Mouse (Mus musculus): ENCODE data around the gene Tbc1d17. TPM values are rescaled to one million over a fixed set of nuclear protein-coding genes. Genes with fewer than 3 reads are reported as not detected.

The Tbc1d17 gene
- total RNA-seq, 2 experiments from 2014 or later = 54.1 to 73.4 TPM

DNA sequence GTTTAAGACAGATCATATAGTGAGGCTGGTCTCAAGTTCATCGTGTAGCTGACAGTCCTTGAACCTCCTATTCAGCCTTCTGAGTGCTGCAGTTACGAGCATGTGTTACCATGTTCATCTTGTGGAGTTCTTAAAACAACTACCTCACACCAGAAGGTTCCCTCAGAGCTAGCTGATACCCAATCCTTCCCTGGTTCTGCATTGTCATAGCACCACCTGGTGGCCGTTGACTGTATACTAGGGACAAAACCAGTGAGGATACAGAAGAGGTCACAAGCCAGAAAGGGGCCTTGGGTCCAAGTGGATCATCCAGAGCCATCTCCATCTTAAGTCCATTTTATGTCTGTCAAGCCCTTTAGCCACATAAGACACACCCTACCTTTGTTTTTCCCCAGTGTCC lies 24.0 kb downstream of the Tbc1d17 start:
- peak; percentile 83 to 88 for DNase-seq

GRCm38 (mm10) chr7:44823409-44823808 lies 25.5 kb downstream of the Tbc1d17 start:
- DNase-seq = no peak

GRCm38 (mm10) chr7:44821666-44822448 lies 27.0 kb downstream of the Tbc1d17 start:
- no peak for DNase-seq

DNA sequence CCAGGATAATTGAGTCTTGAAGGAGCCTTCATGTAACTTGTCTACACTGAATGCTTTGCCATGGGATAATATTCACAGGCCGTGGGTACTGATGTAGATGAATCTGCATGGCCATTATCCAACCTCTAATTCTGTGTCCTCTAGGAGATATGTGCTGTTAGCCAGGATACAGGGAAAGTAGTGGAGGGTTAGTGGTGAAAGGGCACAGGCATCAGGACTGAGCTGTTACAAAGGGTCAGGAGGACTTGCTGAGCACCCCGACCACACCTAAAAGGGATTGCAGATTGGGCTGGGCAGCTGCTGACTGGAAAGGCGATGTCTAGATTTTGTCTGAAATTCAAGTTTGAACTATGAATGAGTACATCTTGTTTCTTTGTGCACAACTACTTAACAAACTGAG lies 28.4 kb downstream of the Tbc1d17 start:
- no peak for DNase-seq

DNA sequence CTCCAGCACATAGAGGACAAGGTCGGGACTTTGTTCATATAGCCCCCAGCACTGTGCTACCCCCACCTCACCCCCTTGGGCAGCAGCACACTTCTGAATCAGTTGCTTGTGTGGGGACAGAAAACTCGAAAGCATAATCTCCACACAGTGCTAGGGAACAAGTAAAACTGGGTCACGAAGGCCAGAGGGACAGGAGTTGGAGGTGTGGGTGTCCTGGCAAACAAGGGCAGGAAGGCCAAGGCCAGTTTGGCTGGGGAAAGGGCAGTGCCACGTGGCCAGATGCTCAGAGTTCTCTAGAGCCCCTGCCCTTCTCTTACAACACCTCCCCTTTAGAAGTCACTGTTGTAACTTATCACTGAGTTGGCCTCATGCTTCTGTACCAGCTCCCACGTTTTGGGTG lies 29.0 kb downstream of the Tbc1d17 start:
- DNase-seq = peak; percentile 51 to 55

DNA sequence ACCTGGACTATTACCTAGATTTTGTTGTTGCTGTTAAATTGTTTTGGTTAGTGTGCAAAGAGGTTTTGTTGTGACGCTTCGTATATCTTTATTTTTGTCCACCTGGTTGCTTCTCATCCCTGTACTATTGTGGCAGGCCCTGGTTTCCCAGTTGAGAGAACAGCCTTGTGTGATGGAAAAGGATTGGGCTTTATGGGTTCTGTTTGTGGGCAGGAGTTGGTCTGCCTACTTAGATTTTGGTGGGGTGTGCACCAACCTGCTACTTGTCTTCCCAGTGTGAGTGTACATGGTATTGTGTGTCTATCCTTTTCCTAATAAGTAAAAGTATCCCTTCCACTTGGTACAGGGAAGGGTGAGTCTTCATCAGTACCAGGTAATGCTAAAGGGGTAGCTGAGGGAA lies 29.5 kb downstream of the Tbc1d17 start:
- no peak for DNase-seq

GRCm38 (mm10) chr7:44818751-44819235 lies 30.1 kb downstream of the Tbc1d17 start:
- peak; percentile 74 to 79 for DNase-seq

DNA sequence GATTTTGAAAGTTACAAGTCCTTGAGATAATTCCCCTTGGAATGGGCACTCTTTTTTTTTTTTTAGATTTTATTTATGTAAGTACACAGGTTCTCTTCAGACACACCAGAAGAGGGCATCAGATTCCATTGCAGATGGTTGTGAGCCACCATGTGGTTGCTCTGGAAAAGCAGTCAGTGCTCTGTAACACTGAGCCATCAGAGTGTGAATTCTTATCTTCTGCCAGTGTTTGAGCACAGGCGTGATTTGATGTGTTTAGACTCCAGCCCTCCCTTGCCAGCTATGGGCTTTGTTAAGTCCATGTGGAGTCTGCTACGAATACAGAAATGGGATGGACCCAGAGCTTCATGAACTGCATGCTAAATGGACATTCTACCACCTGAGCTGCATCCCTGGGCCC lies 30.7 kb downstream of the Tbc1d17 start:
- no peak for DNase-seq

GRCm38 (mm10) chr7:44817441-44817840 lies 31.4 kb downstream of the Tbc1d17 start:
- no peak for DNase-seq

DNA sequence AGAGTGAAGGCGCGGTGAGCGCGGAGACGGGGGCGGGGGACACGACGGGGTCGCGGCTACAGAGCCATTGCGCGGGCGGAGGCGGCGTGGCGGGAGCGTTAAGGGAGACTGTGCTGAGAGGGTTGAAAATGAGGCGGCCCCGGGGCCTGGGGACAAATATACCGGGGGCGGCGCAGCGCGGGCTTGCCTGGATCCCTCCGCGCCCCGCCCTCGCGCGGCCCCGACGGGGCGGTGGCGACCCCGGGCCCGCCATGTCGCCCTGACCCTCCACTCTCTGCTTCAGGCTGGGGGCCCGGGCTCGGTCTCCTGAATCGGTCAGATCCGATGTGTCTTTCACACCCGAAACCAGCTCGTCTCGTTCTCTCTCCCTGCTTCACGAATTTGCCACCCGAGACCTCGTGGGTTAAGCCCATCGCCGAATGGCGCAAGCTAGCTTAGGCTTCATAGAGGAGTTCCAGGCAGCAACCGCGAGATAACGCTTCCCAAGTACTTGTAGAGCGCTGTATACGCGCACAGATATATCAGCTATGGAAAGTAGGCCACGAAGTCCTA lies 32.3 kb downstream of the Tbc1d17 start, which contains the start of gene Atf5:
TSS of gene Atf5 (minus strand) at position 189 of the 552 bp plus-strand sequence.
- peak; percentile 70 to 79 for DNase-seq

GRCm38 (mm10) chr7:44815721-44816469 lies 33.0 kb downstream of the Tbc1d17 start, which contains the start of the genes Nup62 and Il4i1:
Nup62 (plus strand) TSS chr7:44816088.
Il4i1 (plus strand) TSS chr7:44816387.
- peak; percentile 98 to 100 for DNase-seq

GRCm38 (mm10) chr7:44814952-44815553 lies 33.8 kb downstream of the Tbc1d17 start:
- DNase-seq = no peak

- no peak for DNase-seq
Observed at GRCm38 (mm10) chr7:44814423-44814822, 34.5 kb downstream of the Tbc1d17 start.

GRCm38 (mm10) chr7:44813985-44814384 lies 34.9 kb downstream of the Tbc1d17 start:
- DNase-seq = no peak

GRCm38 (mm10) chr7:44812651-44813325 lies 36.1 kb downstream of the Tbc1d17 start:
- no peak for DNase-seq

DNA sequence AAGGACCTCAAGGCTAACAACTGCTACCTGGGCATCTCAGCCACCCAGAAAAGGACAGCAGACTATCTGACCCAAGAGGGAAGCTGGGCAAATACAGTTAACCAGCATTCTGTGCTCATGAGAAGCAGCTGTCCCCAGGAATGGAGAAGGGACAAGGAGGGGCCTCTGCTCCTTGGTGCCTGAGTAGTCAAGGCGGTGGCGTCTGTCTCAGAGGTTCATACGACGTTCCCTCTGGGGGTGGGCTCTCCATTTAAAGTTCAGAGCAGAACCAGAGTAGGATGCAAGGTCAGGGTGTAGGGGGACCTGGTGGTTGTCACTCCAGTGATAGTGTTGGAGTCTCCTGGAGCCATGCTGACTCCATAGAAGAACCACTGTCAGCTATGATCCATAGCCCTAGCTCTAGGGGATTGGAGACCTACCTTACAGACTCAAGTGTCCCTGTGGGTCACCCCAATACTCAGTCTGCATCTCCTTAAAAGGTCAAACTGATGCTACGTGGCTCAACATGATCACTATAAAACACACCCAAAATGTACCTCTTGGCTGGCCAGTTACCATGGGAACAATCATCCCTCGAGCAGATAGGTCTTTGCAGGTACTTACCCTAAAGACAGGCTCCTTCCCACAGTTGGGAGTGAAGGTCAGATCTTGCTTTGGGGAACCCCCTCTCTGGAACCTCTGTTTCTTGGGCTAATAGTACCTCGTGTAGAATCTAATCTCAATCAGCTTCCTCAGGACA lies 37.9 kb downstream of the Tbc1d17 start:
- no peak for DNase-seq

DNA sequence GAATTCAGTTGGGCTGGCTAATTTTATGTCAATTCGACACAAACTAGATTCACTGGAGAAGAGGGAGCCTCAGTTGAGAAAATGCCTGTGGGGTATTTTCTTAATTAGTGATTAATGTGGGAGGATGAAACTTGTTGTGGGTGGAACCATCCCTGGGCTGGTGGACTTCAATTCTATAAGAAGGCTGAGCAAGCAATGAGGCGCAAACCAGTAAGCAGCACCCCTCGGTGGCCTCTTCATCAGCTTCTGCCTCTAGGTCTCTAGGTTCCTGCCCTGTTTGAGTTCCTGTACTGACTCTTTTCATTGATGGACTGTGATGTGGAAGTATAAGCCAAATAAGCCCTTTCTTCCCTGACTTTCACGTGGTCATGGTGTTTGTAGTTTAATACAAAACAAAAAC lies 38.5 kb downstream of the Tbc1d17 start:
- DNase-seq = no peak

- DNase-seq = no peak
Observed at GRCm38 (mm10) chr7:44809466-44809865, 39.4 kb downstream of the Tbc1d17 start.

- DNase-seq = no peak
Observed at GRCm38 (mm10) chr7:44808927-44809326, 40.0 kb downstream of the Tbc1d17 start.

DNA sequence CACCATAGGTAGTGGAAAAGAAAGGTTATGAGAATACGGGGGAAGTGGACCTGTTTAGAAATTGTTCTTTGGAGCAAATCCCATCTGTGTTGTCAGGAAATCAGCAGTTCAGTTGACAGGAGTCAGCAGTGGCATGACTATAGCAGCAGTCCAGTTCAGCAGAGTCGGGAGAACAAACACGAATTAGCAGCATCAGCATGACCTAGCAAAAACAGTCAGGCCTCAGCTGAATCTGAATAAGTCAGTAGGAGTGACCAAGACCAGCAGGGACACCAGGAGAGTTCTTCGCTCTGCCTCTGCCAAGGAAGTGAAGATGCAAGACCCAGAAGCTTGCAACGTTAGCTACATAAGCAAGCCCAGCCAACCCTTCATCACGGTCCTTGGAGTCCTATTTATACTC lies 56.1 kb downstream of the Tbc1d17 start:
- DNase-seq = no peak

DNA sequence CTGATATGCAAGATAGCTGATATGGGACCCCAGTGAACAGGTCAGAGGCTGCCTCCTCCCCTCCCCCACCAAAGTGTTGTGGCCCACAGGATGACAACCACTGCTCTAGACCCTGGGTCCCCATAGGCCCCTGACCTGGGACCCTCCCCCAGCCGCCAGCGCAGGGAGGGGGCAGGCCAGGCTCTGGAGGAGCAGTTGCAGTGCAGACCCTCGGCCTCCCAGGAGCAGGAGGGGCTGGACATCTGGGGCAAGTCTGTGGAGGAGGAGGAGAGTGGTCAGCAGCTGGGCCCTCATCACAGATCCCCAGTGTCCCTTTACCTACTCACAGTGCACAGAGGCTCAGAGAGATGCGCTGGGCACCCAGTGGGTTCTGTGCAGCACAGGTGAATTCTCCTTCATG lies 58.8 kb downstream of the Tbc1d17 start:
- DNase-seq = no peak

All from adrenal gland, postnatal 36 days (tissue).